8 mouse cellular contexts compared by ENCODE assay signal in the genomic region with DNA sequence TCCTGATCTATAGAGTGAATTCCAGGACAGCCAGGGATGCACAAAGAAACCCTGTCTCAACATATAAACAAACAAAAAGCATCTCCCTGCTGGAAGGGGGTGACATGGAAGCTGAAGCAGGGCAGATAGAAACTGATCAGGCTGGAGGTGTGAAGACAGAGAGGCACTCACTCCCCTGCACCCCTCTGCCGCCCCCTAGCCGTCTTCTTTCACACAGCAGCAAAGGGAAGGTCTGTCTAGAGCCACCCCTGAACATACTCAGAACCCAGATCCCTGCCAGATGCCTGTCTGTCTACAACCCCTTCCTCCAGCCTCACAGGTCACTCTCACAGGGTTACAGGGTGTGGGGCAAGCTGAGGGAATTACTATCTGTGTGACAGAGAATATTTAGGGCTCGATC. TPM values are rescaled to one million over a fixed set of nuclear protein-coding genes. Genes with fewer than 3 reads are reported as not detected.
DNase-seq lines count a peak whose midpoint lies in the region; ATAC-seq lines count a peak whose summit lies in the region.

No protein-coding gene starts in this region.

- H3K36me3 ChIP-seq in limb, embryonic 10.5 days: peaks cover 7% of the 10 kb centered on the region; the same call in 1 of the 2 replicates

- H3K4me3 ChIP-seq in limb, embryonic 10.5 days: no peak overlapping the region

- no peaks in the 10 kb centered on the region for H3K9me3 ChIP-seq in limb, embryonic 10.5 days (replicated peaks)

- H3K4me1 ChIP-seq in limb, embryonic 10.5 days: peaks cover 7% of the 10 kb centered on the region

- peaks cover 17% of the 10 kb centered on the region; the same call in 1 of the 2 replicates for H3K27me3 ChIP-seq in limb, embryonic 10.5 days (ENCODE audit: low read depth, poor library complexity, severe bottlenecking)

- H3K27ac ChIP-seq in limb, embryonic 10.5 days: no peak overlapping the region

- WGBS in limb, embryonic 10.5 days: 13% methylated on average over 3 of the region's 3 CpGs

- DNase-seq in embryo, embryonic 10 days (ENCODE audit: low spot score): peak; percentile 56
- DNase-seq in embryo, embryonic 9.5 days (ENCODE audit: extremely low spot score): no peak
- peak; percentile 19 to 35 for DNase-seq in left cerebral cortex, adult 18-20 months (ENCODE audit: low spot score in 2 of 2)
- no peak for DNase-seq in left cerebral cortex, adult 11 months (ENCODE audit: low spot score)
- peak; percentile 61 for DNase-seq in adrenal gland, postnatal 10 days
- DNase-seq in limb, embryonic 10.5 days (ENCODE audit: low spot score): peak; percentile 54
- no peak for DNase-seq in MN1 (ENCODE audit: low spot score)

- peak; percentile 35 for ATAC-seq in neutrophil, adult 5-6 weeks (ENCODE audit: extremely low read depth, insufficient number of reproducible peaks, low FRiP score, poor library complexity, severe bottlenecking)

RNA-seq across cellular contexts. Expression of gene Tsku, which starts 16.8 kb away (rescaled TPM):
- 1 to 10 TPM; 2.1 to 3.1 TPM for total RNA-seq in left cerebral cortex, adult 18-20 months (2021)
- total RNA-seq in adrenal gland, postnatal 10 days (2021): 1 to 10 TPM; 7.0 to 7.2 TPM
- 9.5 and 11.2 TPM in 2 replicates for polyA plus RNA-seq in limb, embryonic 10.5 days (2016; fragmentation: Nextera tagmentation; extraction: Ambion mirVana)
- not detected in 2 replicates for total RNA-seq in neutrophil, adult 5-6 weeks (2017)

RNA-seq across cellular contexts. Expression of gene Acer3, which starts 23.4 kb away (rescaled TPM):
- 10 to 100 TPM; 20.8 to 25.0 TPM for total RNA-seq in left cerebral cortex, adult 18-20 months (2021)
- total RNA-seq in adrenal gland, postnatal 10 days (2021): 10 to 100 TPM; 18.4 to 20.7 TPM
- polyA plus RNA-seq in limb, embryonic 10.5 days (2016; fragmentation: Nextera tagmentation; extraction: Ambion mirVana): 19.0 and 23.2 TPM in 2 replicates
- total RNA-seq in neutrophil, adult 5-6 weeks (2017): 7.4 and 9.8 TPM in 2 replicates

Comparison
In these comparisons a context has a peak if more than half of its experiments do, and no peak if none do; other contexts are left out.
1. DNase-seq: peak in embryo, embryonic 10 days (single experiment), left cerebral cortex, adult 18-20 months (2 of 2), adrenal gland, postnatal 10 days (single experiment) and limb, embryonic 10.5 days (single experiment); none in embryo, embryonic 9.5 days (single experiment), left cerebral cortex, adult 11 months (single experiment) and MN1 (single experiment).